Mouse (Mus musculus): ENCODE measurements at regions not wholly inside any gene's neighbourhood (a gene's known extent, or its start where the extent isn't known, plus 50 kb on each side); places are given as distances from the start of the nearest gene placed in this dataset.

DNA sequence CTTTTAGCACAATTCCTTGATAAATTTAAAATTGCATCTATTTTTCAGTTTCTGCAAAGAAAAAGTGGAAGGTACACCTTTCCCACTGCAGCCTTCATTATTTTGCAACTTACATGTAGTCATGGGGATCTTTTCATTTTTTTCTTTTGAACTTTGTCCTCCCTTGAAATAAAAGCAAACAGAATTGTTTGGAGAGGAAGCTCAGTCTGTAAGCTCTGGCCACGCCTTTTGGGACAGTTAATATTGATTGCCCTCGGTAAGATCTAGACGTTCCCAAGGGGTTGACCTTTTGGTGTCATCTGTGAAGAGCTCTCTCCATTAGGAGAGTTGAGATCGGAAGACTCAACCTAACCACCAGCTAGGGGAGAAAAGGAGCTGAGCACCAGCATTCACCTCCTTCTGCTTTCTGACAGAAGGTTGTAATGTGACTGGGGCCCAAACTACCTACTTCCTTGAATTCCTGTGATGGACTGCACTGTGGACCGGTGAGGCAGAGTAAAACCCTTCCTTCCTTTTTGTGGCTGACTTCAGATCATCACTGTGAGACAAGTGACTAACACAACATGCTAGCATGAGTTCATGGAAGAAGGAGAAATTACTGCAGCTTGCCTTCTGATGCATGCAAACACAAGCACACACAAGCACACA is 621.9 kb downstream of the Inhba start:
- TF ChIP-seq MYOD1 (IDR thresholded peaks at IDR 0.05; ENCODE audit: control insufficient read depth, insufficient read length, low read depth) (no peak), MYOG (IDR thresholded peaks at IDR 0.05; ENCODE audit: control insufficient read depth, extremely low read depth, insufficient read length) (no peak), MAX (IDR thresholded peaks at IDR 0.05) (no peak), USF1 (IDR thresholded peaks at IDR 0.05; ENCODE audit: low read depth) (no peak), CTCF (IDR thresholded peaks at IDR 0.05; ENCODE audit: control insufficient read depth, insufficient read depth, insufficient read length) (no peak)

Measured in C2C12 (cell line).